Mouse (Mus musculus) hindbrain, embryonic 14.5 days (tissue): ENCODE measurements around the gene Knop1. TPM values are rescaled to one million over a fixed set of nuclear protein-coding genes. Genes with fewer than 3 reads are reported as not detected.

Source experiments
- ATAC-seq: fragments of 200-750 bp; cut with Nextera tagmentation; 2 replicates; pipeline ENCODE4 v1.8.0; 2017; ENCODE audit warnings: moderate number of reproducible peaks, mild to moderate bottlenecking, moderate TSS enrichment, moderate library complexity; ENCODE audit not compliant: low FRiP score
- DNase-seq: peaks from one replicate; pipeline ENCODE4 v3.0.0-alpha.2; 2015; ENCODE audit warnings: low spot score
- H3K27ac ChIP-seq: fragments of 300-500 bp; sonication (generic); 2 replicates; pipeline ENCODE4 v1.5.1; 2014; ENCODE audit warnings: mild to moderate bottlenecking, moderate library complexity
- H3K27me3 ChIP-seq: fragments of 300-500 bp; sonication (generic); 2 replicates; pipeline ENCODE4 v1.6.1; 2014; ENCODE audit warnings: mild to moderate bottlenecking, low read length, mixed read lengths; ENCODE audit not compliant: control insufficient read depth, insufficient read depth
- H3K36me3 ChIP-seq: fragments of 300-500 bp; sonication (generic); replicated peaks from 2 replicates; pipeline ENCODE4 v1.6.1; 2014; ENCODE audit not compliant: control insufficient read depth, insufficient read depth
- H3K4me1 ChIP-seq: fragments of 300-500 bp; sonication (generic); replicated peaks from 2 replicates; pipeline ENCODE4 v1.6.1; 2014; ENCODE audit warnings: antibody characterized with exemption, low read length, mixed read lengths; ENCODE audit not compliant: control insufficient read depth, insufficient read depth
- H3K4me2 ChIP-seq: fragments of 300-500 bp; sonication (generic); replicated peaks from 2 replicates; pipeline ENCODE4 v1.6.1; 2014; ENCODE audit warnings: mild to moderate bottlenecking, moderate library complexity
- H3K4me3 ChIP-seq: fragments of 300-500 bp; sonication (generic); replicated peaks from 2 replicates; pipeline ENCODE4 v1.5.1; 2014; ENCODE audit warnings: mild to moderate bottlenecking, low read length
- H3K9ac ChIP-seq: fragments of 300-500 bp; sonication (generic); 2 replicates; pipeline ENCODE4 v1.6.1; 2014
- H3K9me3 ChIP-seq: fragments of 300-500 bp; sonication (generic); 2 replicates; pipeline ENCODE4 v1.6.1; 2016; ENCODE audit warnings: low read length; ENCODE audit not compliant: control insufficient read depth
- whole genome bisulfite sequencing: fragments of 180-500 bp; shearing (Covaris S2); extraction: QIAGEN DNeasy Blood & Tissue Kit; methylation state at CpG from one replicate; pipeline ENCODE4 v1.1.7; 2014; 5-methylcytosine and 5-hydroxymethylcytosine counted together
- polyA plus RNA-seq: library from polyadenylated mRNA; unstranded; fragments of >200 nt; fragmentation: Nextera tagmentation; extraction: Ambion mirVana; gene quantifications from 2 replicates; pipeline ENCODE4 v1.2.1, GENCODE M21; 2014

Knop1 gene
- polyA plus RNA-seq, 1 experiment from 2014 or later = 64.8 TPM

GRCm38 (mm10) chr7:118837901-118838300 lies 18.2 kb downstream of the Knop1 start:
- Histone ChIP-seq H3K4me1 (no peaks in the 10 kb centered on the region), H3K27me3 (no peaks in the 10 kb centered on the region), H3K36me3 (peaks cover 99% of the 10 kb centered on the region), H3K9ac (no peak overlapping the region), H3K4me2 (no peak overlapping the region), H3K27ac (no peak overlapping the region), H3K9me3 (no peaks in the 10 kb centered on the region), H3K4me3 (no peak overlapping the region)
- 97% methylated on average over 5 of the region's 5 CpGs for whole genome bisulfite sequencing
- ATAC-seq (no peak), DNase-seq (no peak)

- no peak overlapping the region for H3K9ac ChIP-seq
- H3K36me3 ChIP-seq = peaks cover 54% of the 10 kb centered on the region
- no peak overlapping the region for H3K27ac ChIP-seq
- H3K4me2 ChIP-seq = no peak overlapping the region
- H3K4me3 ChIP-seq = no peak overlapping the region
- no peak for DNase-seq
- H3K9me3 ChIP-seq = no peaks in the 10 kb centered on the region
- WGBS = 36% methylated on average over 5 of the region's 5 CpGs
- H3K4me1 ChIP-seq = no peaks in the 10 kb centered on the region
- no peaks in the 10 kb centered on the region for H3K27me3 ChIP-seq
- ATAC-seq = peak; percentile 51; the same call in 1 of the 2 replicates
These were observed 28.1 kb downstream of the Knop1 start for GRCm38 (mm10) chr7:118827975-118828416.

GRCm38 (mm10) chr7:118824451-118824850 lies 31.6 kb downstream of the Knop1 start:
- 46% methylated on average over 7 of the region's 7 CpGs for WGBS
- DNase-seq (no peak), ATAC-seq (no peak)
- Histone ChIP-seq H3K36me3 (peaks cover 51% of the 10 kb centered on the region), H3K27ac (no peak overlapping the region), H3K4me2 (no peak overlapping the region), H3K4me1 (no peaks in the 10 kb centered on the region), H3K9ac (no peak overlapping the region), H3K9me3 (no peaks in the 10 kb centered on the region), H3K4me3 (no peak overlapping the region), H3K27me3 (no peaks in the 10 kb centered on the region)

- Histone ChIP-seq H3K4me1 (no peaks in the 10 kb centered on the region), H3K36me3 (peaks cover 46% of the 10 kb centered on the region), H3K9ac (no peak overlapping the region), H3K4me2 (no peak overlapping the region), H3K27me3 (no peaks in the 10 kb centered on the region), H3K27ac (no peak overlapping the region), H3K9me3 (no peaks in the 10 kb centered on the region), H3K4me3 (no peak overlapping the region)
- ATAC-seq (no peak), DNase-seq (no peak)
- 93% methylated on average over 12 of the region's 12 CpGs for WGBS
These were observed 34.0 kb downstream of the Knop1 start for GRCm38 (mm10) chr7:118821887-118822556.

GRCm38 (mm10) chr7:118821356-118821755 lies 34.7 kb downstream of the Knop1 start:
- no peak overlapping the region for H3K9ac ChIP-seq
- H3K4me1 ChIP-seq = no peaks in the 10 kb centered on the region
- H3K36me3 ChIP-seq = peaks cover 46% of the 10 kb centered on the region
- no peaks in the 10 kb centered on the region for H3K27me3 ChIP-seq
- no peaks in the 10 kb centered on the region for H3K9me3 ChIP-seq
- H3K27ac ChIP-seq = no peak overlapping the region
- no peak overlapping the region for H3K4me3 ChIP-seq
- no peak overlapping the region for H3K4me2 ChIP-seq
- WGBS = 74% methylated on average over 7 of the region's 7 CpGs
- ATAC-seq (no peak), DNase-seq (no peak)

- H3K9ac ChIP-seq = no peak overlapping the region
- peaks cover 50% of the 10 kb centered on the region for H3K36me3 ChIP-seq
These were observed 36.4 kb downstream of the Knop1 start for GRCm38 (mm10) chr7:118819666-118820065.

GRCm38 (mm10) chr7:118817741-118818140 lies 38.3 kb downstream of the Knop1 start:
- Histone ChIP-seq H3K9ac (no peak overlapping the region), H3K4me1 (no peaks in the 10 kb centered on the region), H3K27ac (no peak overlapping the region), H3K4me2 (no peak overlapping the region), H3K4me3 (no peak overlapping the region), H3K36me3 (peaks cover 61% of the 10 kb centered on the region), H3K9me3 (no peaks in the 10 kb centered on the region), H3K27me3 (no peaks in the 10 kb centered on the region)
- 93% methylated on average over 7 of the region's 7 CpGs for WGBS
- no peak for DNase-seq
- ATAC-seq = no peak

More at GRCm38 (mm10) chr7:118819666-118820065, 36.4 kb downstream of the Knop1 start:
- ATAC-seq (no peak), DNase-seq (no peak)
- 86% methylated on average over 1 of the region's 1 CpGs for WGBS
- Histone ChIP-seq H3K4me1 (no peaks in the 10 kb centered on the region), H3K4me2 (no peak overlapping the region), H3K4me3 (no peak overlapping the region), H3K27me3 (no peaks in the 10 kb centered on the region), H3K27ac (no peak overlapping the region), H3K9me3 (no peaks in the 10 kb centered on the region)

GRCm38 (mm10) chr7:118816275-118816674 lies 39.8 kb downstream of the Knop1 start:
- no peaks in the 10 kb centered on the region for H3K4me1 ChIP-seq
- H3K9ac ChIP-seq = no peak overlapping the region
- no peak for DNase-seq
- H3K36me3 ChIP-seq = peaks cover 66% of the 10 kb centered on the region
- no peak for ATAC-seq
- no peaks in the 10 kb centered on the region for H3K9me3 ChIP-seq
- no peak overlapping the region for H3K4me2 ChIP-seq
- no peak overlapping the region for H3K4me3 ChIP-seq
- no peak overlapping the region for H3K27ac ChIP-seq
- H3K27me3 ChIP-seq = no peaks in the 10 kb centered on the region
- 96% methylated on average over 3 of the region's 3 CpGs for WGBS

GRCm38 (mm10) chr7:118813592-118813991 lies 42.5 kb downstream of the Knop1 start:
- peaks cover 73% of the 10 kb centered on the region for H3K36me3 ChIP-seq
- 91% methylated on average over 4 of the region's 4 CpGs for WGBS

More at GRCm38 (mm10) chr7:118813592-118813991, 42.5 kb downstream of the Knop1 start:
- Histone ChIP-seq H3K9me3 (no peaks in the 10 kb centered on the region), H3K27ac (no peak overlapping the region), H3K4me2 (no peak overlapping the region), H3K4me1 (no peaks in the 10 kb centered on the region), H3K9ac (no peak overlapping the region), H3K27me3 (no peaks in the 10 kb centered on the region), H3K4me3 (no peak overlapping the region)
- DNase-seq (no peak), ATAC-seq (no peak)
